8 mouse cellular contexts compared by ENCODE assay signal in genomic region chr11:54534871-54535270, GRCm38 (mm10). TPM values are rescaled to one million over a fixed set of nuclear protein-coding genes. Genes with fewer than 3 reads are reported as not detected.
DNase-seq lines count a peak whose midpoint lies in the region; TF ChIP-seq lines count a peak whose summit lies in the region.
"Had no signal": no experiment of that assay in that cellular context is flagged by ENCODE, and none has a peak within 500 bp of the region (broad histone marks: within the 10 kb centered on the region; RNA-seq: fewer than 3 reads in every experiment).

No protein-coding gene starts in this region.

- no peaks in the 10 kb centered on the region for H3K36me3 ChIP-seq in E14TG2a.4 (ENCODE audit: insufficient read depth, low read length)
- H3K36me3 ChIP-seq in small intestine, adult 2 months (ENCODE audit: control insufficient read depth, insufficient read depth, low read length), result no peaks in the 10 kb centered on the region

- 41% methylated on average over 6 of the region's 6 CpGs for WGBS in small intestine, adult 2 months

- TF ChIP-seq POLR2A in small intestine, adult 2 months (IDR thresholded peaks at IDR 0.05; ENCODE audit: low read depth, low read length), result no peak

- H3K27ac ChIP-seq in small intestine, adult 2 months (ENCODE audit: insufficient read depth, low read depth, low read length), result no peak overlapping the region
- H3K27ac ChIP-seq: macrophage had no signal

- no peak overlapping the region for H3K4me3 ChIP-seq in E14TG2a.4 (replicated peaks; ENCODE audit: low read length)
- H3K4me3 ChIP-seq in small intestine, adult 2 months (ENCODE audit: low read depth, low read length), result no peak overlapping the region

- TF ChIP-seq CTCF in E14TG2a.4 (conservative IDR thresholded peaks at IDR 0.05; ENCODE audit: low read length), result peak; percentile 94
- peak; percentile 78; the same call in 1 of the 2 replicates for TF ChIP-seq CTCF in small intestine, adult 2 months (IDR thresholded peaks at IDR 0.05; ENCODE audit: extremely low read depth, insufficient read length, insufficient replicate concordance, low read depth, low read length)

- peaks cover 13% of the 10 kb centered on the region for H3K4me1 ChIP-seq in E14TG2a.4 (replicated peaks; ENCODE audit: low read depth, low read length)
- peaks cover 8% of the 10 kb centered on the region; the same call in 1 of the 2 replicates for H3K4me1 ChIP-seq in small intestine, adult 2 months (ENCODE audit: control insufficient read depth, insufficient read depth, insufficient read length, low read length)

- intact Hi-C loops in gastrocnemius, postnatal 14 days (cut with DNase I; ENCODE audit: low total_unique reads), result no loop called here

- no peaks in the 10 kb centered on the region for H3K9me3 ChIP-seq in E14TG2a.4 (ENCODE audit: low read length)

- no peaks in the 10 kb centered on the region for H3K27me3 ChIP-seq in E14TG2a.4 (ENCODE audit: insufficient read depth, low read length)
- H3K27me3 ChIP-seq in small intestine, adult 2 months (ENCODE audit: control insufficient read depth, insufficient read depth, low read length), result no peaks in the 10 kb centered on the region

- peak; percentile 73 for DNase-seq in R1 (ENCODE audit: low read depth, low spot score)
- DNase-seq in cerebellum, postnatal 14 days, result peak; percentile 82 to 86
- DNase-seq in gastrocnemius, postnatal 14 days, result peak; percentile 63
- peak; percentile 62 for DNase-seq in layer of hippocampus, adult 9-10 months (ENCODE audit: low spot score)
- DNase-seq in lung, postnatal 10 days, result peak; percentile 84

RNA-seq across cellular contexts. Expression of gene Rapgef6, which starts 12.2 kb away (rescaled TPM):
- 1 to 10 TPM; 8.1 to 8.6 TPM for total RNA-seq in gastrocnemius, postnatal 14 days (2021)
- polyA plus RNA-seq in small intestine, adult 2 months (2012; rRNA removed), result 8.6 and 11.4 TPM in 2 replicates
